Mouse (Mus musculus) cerebellum, adult 11-12 months (tissue): Measurements from ENCODE around the gene Creb3l1.
A peak's percentile ranks its signal among the peaks of the same experiment; 100 is the strongest.

Experiments used
- DNase-seq: peaks from one replicate; pipeline ENCODE4 v3.0.0; 2022

The Creb3l1 gene

DNA sequence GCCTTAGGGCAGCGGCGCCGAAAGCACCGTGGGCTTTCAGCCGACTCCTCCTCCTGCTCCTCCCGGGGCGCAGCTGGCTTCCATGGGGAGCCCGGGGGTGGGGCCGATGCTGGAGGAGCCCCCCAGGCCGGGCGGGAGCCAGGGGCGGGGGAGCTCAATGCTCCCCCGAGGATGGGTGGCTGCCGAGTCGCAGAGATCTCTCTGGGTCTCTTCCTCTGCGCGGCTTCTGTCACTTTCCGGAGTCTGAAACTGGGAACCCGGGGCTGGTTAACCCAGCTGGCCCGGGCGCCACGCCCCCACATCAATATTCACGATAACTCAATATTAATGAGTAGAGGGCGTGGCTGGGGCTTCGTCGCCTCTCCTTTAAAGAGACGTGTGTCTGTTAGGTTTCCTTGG, at the start of gene Creb3l1:
Creb3l1 (minus strand) TSS at position 229 of the 399 bp plus-strand sequence.
- DNase-seq: peak; percentile 17

- DNase-seq: no peak
These were observed 46.8 kb upstream of the Creb3l1 start for GRCm38 (mm10) chr2:92071143-92071542.

- DNase-seq: no peak
These were observed 45.3 kb upstream of the Creb3l1 start for GRCm38 (mm10) chr2:92069630-92070029.

- no peak for DNase-seq
These were observed 43.3 kb upstream of the Creb3l1 start for GRCm38 (mm10) chr2:92067600-92067999.

- no peak for DNase-seq
These were observed 42.6 kb upstream of the Creb3l1 start for GRCm38 (mm10) chr2:92066899-92067298.

DNA sequence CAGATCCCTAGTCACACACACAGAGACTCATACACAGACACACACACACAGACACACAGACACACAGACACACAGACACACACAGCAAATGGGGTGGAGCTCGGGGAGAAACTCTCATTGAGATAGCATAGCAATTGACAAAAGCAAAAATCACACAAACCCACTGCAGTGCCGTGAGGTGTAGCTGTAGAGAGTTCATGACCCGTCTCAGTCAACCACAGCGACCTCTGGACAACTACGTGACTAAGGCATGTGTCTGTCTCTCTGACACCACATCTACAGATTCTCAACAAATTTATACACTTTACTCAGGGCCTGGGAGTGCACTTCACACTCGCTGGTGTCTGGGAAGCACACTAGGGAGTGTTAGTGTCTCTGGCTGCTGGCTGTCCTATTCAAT, 41.6 kb upstream of the Creb3l1 start:
- no peak for DNase-seq

DNA sequence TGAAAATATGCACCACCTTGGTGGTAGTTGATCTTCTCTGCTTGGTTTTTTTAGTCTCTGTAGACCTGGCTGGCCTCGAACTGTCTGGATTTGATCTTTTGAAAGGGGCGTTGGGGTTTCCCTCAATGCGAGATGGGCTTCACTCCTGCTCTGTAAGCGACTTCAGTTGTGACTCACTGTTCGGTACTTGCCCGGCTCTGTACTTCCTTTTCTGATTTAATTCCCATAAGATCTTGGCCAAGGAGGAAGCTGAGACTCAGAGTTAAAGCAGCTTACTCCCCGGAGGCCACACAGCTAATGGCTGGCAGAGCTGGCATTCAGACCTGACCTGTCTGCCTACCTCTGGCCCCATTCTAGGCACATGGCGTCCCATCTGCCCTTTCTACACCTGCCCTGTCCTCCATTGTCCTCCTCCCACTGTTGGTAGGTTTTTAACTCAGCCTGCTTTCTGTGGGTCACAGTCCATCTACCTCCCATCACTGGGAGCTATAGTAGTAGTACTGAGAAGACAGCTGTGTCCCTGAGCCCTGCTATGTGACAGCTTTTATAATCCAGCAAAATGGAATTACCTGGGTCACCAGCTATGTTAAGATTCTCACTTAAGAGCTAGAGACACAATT, 41.1 kb upstream of the Creb3l1 start:
- no peak for DNase-seq

DNA sequence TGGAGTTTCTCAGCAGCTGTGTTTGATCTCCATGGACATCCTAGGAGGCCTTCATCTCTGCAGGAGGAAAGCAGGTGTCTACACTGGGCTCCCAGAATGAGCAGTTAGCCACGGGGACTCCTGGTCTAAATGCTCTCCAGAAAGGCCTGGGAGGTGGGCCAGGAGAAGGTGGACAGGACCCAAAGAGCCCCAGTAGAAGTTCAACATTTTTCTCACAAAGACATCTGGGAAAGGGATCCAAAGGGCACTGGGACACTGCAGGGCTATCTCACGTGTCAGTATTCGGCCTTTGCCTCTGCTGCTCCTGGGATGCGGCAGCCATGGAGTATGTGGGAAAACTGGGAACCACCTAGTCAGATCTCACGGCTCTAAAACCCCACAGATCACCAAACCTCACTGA, 38.8 kb upstream of the Creb3l1 start:
- no peak for DNase-seq

- no peak for DNase-seq
These were observed 37.0 kb upstream of the Creb3l1 start for GRCm38 (mm10) chr2:92061337-92061736.

GRCm38 (mm10) chr2:92060291-92060690, 36.0 kb upstream of the Creb3l1 start:
- DNase-seq: peak; percentile 65

DNA sequence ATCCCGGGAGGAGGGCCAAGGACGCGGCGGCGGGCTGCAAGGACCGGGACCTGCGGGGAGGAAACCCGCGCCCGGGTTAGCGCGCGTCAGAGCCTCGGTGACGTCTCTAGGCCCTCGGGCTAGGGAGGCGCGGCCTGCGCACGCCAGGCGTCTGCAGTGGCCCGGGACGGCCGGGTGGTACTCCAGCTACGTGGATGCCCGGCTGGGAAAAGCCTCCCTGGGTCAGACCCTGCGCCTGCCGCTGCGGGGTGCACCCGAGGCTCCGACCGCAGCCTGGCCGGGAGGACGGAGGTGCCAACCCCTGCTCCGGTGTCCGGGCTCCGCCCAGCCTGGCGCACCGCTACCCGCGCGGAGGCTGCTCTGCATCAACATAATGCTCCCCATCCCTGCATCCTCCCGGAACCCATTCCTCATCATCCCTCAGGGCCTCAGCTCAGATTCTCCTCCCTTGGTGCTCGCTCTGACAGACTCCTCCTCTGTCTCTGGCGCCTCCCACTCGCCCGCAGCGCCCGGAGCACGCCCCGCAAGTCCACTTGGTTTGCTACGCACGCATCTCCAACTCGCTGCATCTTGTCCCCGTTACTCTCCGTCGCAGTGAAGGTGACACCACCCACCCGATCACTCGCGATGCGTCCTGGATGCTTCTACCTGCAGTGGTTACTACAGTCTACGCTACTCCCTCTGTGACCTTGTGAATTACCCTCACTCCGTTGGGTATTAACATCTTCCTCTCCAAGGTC, 35.3 kb upstream of the Creb3l1 start:
- DNase-seq: peak; percentile 91

- no peak for DNase-seq
These were observed 34.6 kb upstream of the Creb3l1 start for GRCm38 (mm10) chr2:92058936-92059335.

DNA sequence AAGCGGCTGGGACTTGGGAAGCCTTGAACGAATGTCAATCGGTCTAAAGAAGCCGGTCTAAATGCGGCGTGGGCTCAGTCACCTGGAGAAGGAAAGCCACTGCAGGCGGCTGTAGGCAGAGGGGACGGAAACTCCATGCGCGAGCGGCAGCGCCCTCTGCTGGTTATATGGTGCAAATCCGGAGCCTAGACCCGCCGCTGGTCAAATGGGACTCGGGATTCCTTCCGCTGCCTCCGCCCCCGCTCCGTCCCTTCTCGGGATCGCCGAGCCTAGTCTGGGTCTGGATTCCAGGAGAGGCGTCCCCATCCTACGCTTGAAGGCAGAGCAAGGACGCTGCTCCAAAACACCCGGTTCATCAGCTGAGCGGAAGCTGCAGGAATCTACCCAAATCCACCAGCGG, 34.2 kb upstream of the Creb3l1 start:
- DNase-seq: peak; percentile 95

- DNase-seq: no peak
These were observed 32.5 kb upstream of the Creb3l1 start for GRCm38 (mm10) chr2:92056760-92057159.

GRCm38 (mm10) chr2:92055831-92056236, 31.5 kb upstream of the Creb3l1 start:
- peak; percentile 68 for DNase-seq

GRCm38 (mm10) chr2:92055101-92055813, 31.0 kb upstream of the Creb3l1 start:
- DNase-seq: peak; percentile 86

DNA sequence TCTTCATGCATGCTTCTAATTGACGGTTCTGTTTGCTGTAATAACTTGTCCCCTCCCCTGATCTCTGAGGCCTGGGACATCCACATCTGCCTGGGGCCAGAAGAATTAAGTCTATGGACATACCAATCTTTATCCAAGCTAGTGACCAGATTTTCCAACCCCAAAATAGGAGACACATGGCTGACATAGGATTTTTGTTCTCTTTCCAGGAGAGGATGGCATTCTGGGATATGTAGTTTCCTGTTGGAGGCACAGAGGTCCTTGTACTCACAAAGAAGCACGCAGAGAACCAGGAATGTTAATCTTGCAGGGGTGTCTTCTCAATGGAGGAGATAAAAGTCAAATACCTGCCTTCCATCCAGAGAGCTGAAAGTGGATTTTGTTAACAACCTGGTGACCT, 28.5 kb upstream of the Creb3l1 start:
- DNase-seq: no peak

GRCm38 (mm10) chr2:92052188-92052587, 27.9 kb upstream of the Creb3l1 start:
- no peak for DNase-seq

GRCm38 (mm10) chr2:92048034-92048690, 23.9 kb upstream of the Creb3l1 start:
- no peak for DNase-seq

- DNase-seq: no peak
These were observed 23.3 kb upstream of the Creb3l1 start for GRCm38 (mm10) chr2:92047601-92048000.

DNA sequence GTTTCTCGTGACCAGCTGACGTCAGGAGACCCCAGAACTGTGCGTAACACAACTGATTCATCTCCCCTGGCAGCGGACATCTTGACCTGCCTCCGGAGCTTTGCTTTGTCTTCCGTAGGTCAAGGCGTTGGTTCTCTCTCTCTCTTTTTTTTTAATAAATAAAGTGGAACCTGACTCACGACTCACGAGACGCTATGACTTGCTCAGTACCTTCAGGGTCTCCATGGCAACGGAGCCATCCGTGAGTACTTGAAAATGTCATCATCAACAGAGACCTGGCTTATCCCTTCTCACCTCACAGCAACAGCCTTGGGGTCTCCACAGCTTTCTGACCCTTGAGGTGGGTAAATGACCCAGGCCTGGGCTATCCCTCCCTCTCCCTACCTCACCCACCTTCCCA, 19.0 kb upstream of the Creb3l1 start:
- no peak for DNase-seq

DNA sequence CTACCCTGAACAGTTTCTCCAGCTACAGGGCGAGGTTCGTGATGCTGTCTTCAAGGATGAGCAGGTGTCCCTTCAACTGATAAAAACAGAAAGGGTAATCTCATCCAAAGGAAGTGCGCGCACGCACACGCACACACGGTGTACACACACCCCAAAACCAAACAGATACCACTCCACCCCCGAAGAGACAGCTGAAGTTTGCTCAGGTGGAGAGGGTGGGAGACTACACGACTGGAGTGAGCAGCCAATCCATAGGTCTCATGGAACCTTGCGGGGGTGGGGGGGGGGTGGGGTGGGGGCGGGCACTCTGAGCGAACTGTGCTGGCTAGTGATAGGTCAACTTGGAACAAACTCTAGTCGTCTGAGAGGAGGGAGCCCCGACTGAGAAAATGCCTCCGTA, 17.2 kb upstream of the Creb3l1 start:
- DNase-seq: no peak

GRCm38 (mm10) chr2:92034273-92034672, 10.0 kb upstream of the Creb3l1 start:
- no peak for DNase-seq
